Mouse (Mus musculus) G1E (cell line): ENCODE measurements around the gene Osbpl9.

ENCODE experiments used
- CTCF ChIP-seq: IDR thresholded peaks from 2 replicates; pipeline ENCODE4 v1.5.1; 2012; ENCODE audit warnings: low read depth, low read length, inconsistent platforms, mixed read lengths
- GATA1 ChIP-seq: IDR thresholded peaks from 2 replicates; pipeline ENCODE4 v1.6.1; 2012; ENCODE audit warnings: borderline replicate concordance, low read length, inconsistent platforms, mixed read lengths

DNA sequence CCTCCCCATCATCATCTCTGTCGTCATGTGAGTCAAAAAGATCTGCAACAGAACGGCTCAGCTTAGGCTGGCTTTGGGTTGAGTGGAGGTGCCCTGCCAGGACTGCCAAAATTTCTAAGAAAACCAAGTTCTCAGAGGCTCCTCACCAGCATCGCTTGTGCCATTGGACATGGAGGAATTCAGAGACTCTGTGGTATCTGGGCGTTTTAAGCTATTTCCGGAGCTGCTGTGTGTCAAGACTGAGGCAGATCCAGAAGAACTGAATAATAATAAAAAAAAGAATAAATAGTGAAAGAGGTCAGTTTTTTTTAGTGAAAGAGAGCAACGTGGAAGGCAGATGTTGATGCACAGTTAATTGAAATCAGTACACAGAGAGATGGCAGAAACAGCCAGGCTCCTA lies 129.2 kb downstream of the Osbpl9 start:
- TF ChIP-seq CTCF: no peak
- TF ChIP-seq GATA1: no peak
